Mouse (Mus musculus): ENCODE data around the gene Kmt5c. TPM values are rescaled to one million over a fixed set of nuclear protein-coding genes. Genes with fewer than 3 reads are reported as not detected.

Gene Kmt5c
- total RNA-seq, 2 experiments from 2014 or later, result 33.2 to 39.2 TPM

GRCm38 (mm10) chr7:4744886-4745285 is 5.0 kb downstream of the Kmt5c start:
- DNase-seq (ENCODE audit: low spot score in 2 of 2), result no peak

GRCm38 (mm10) chr7:4746326-4746980 is 6.5 kb downstream of the Kmt5c start:
- DNase-seq (ENCODE audit: low spot score in 2 of 2), result no peak

- no peak for DNase-seq (ENCODE audit: low spot score in 2 of 2)
Observed at GRCm38 (mm10) chr7:4747156-4747899, 7.4 kb downstream of the Kmt5c start.

- no peak for DNase-seq (ENCODE audit: low spot score in 2 of 2)
Observed at GRCm38 (mm10) chr7:4748321-4748720, 8.4 kb downstream of the Kmt5c start.

DNA sequence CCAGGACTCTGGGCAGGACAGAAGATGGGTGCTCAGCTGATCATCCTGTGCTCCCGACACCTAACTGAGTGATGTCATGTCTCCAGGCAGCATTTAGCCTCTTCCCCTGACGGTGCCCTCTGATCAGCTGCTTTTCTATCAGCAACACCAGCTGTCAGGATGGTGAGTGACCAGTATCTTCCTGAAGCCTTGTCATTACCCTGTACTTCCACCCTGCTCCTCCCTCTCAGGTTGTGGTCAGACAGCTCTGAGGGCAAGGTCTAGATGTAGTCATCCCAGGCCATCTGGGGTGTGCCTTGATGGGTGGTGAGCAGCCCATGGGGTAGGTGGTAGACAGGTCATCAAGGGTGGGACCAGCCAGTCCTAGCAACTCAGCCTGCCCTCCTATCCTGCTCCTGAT is 9.3 kb downstream of the Kmt5c start:
- no peak for DNase-seq (ENCODE audit: low spot score in 2 of 2)

- peak in 1 of 2 experiments; percentile 43 for DNase-seq (ENCODE audit: low spot score in 2 of 2)
Observed at GRCm38 (mm10) chr7:4751971-4752820, 12.3 kb downstream of the Kmt5c start.

DNA sequence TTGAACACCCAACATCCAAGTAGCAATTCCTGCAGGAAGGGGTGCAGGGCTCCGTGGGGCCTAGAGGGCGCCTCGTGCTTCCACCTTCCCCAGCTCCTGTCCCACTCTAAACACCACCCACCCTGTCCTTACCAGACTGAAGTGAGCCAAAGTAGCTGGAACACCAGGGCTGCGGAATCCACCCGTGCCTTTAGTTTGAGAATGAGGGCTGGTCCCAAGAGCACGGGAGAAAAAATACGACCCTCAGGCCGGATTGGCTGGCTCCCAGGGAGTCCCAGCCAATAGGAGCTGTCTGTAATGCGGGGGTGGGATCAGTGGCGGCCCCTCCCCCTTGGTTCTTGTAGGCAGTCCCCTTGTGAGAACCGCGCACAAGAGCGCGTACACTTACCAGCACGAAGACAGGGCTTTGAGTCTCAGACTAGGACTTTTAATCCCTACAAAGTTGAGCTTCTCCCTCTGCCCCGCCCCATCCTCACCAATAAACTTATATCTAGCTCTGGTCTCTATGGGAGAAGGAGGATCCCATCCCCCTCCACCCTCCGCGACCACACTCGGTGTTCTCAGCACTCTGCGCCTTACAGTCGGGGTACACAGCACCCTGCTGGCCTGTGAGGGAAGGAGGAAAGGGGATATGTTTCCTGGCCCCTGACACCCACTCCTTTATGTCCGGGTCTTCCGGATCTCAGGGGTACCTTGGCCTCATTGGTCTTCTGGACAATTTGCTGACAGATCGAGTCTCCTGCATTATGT is 13.1 kb downstream of the Kmt5c start, which contains the start of gene Cox6b2:
TSS of gene Cox6b2 (minus strand) at position 274 of the 750 bp plus-strand sequence.
- DNase-seq (ENCODE audit: low spot score in 2 of 2), result peak; percentile 51 to 71

GRCm38 (mm10) chr7:4759670-4760069 is 19.8 kb downstream of the Kmt5c start:
- DNase-seq (ENCODE audit: low spot score in 2 of 2), result no peak

DNA sequence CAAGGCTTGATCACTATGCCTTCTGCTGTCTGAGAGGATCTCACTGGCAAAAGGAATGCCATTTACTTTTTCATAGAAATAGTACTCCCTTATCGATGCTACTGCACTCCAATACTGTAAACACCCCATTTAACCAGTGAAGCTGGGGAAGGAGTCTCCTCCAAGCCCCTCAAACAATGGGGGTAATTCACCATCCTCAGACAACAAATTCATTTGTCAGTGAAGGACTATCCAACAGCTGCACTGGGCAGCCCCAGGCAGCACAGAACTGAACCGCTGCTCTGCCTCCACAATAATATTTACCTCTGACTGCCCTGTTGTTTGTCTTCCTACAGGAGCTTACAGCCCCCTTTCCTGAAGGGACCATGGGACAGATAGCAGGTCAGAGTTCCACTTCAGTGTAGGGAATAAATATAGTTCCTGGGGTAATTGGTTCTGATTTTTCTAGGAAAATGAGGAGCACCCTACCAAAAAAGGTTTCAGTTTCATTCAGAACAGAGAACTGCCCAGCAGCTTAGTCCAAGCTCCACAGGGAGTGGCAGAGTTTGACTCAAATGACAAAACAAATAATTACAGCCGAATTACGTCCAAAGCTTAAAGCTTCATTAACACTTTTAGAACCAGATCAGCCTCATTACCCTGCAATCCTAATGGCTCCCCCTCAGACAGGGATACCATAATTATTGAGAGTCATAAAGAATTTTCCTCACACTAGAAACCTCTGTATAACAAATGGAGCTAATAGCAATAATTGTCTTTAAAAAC is 25.2 kb downstream of the Kmt5c start:
- DNase-seq (ENCODE audit: low spot score in 2 of 2), result no peak

DNA sequence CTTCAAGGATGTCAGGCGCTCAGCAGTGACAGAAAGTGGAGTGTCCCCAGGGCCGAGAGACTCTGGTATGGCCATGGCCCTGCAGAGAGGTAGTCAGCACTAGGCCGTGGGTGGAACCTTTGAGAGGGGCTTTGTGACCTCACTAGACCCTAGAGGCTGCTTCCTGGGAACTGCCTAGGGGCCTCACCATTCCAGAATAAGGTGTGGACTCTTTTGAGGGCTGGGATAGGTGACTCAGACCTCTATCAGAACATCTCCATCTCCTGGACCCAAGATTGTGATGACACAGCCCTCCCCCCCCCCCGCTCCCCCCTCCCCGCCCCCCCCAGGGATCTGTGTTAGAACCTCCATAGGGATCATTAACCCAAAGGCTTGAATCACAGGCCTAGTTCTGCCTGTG is 31.3 kb downstream of the Kmt5c start, which contains the start of gene Fam71e2:
TSS of gene Fam71e2 (minus strand) at position 101 of the 400 bp plus-strand sequence.
- DNase-seq (ENCODE audit: low spot score in 2 of 2), result no peak

GRCm38 (mm10) chr7:4776131-4776530 is 36.2 kb downstream of the Kmt5c start:
- no peak for DNase-seq (ENCODE audit: low spot score in 2 of 2)

GRCm38 (mm10) chr7:4776861-4777830 is 37.2 kb downstream of the Kmt5c start:
- peak in 1 of 2 experiments; percentile 69 for DNase-seq (ENCODE audit: low spot score in 2 of 2)

DNA sequence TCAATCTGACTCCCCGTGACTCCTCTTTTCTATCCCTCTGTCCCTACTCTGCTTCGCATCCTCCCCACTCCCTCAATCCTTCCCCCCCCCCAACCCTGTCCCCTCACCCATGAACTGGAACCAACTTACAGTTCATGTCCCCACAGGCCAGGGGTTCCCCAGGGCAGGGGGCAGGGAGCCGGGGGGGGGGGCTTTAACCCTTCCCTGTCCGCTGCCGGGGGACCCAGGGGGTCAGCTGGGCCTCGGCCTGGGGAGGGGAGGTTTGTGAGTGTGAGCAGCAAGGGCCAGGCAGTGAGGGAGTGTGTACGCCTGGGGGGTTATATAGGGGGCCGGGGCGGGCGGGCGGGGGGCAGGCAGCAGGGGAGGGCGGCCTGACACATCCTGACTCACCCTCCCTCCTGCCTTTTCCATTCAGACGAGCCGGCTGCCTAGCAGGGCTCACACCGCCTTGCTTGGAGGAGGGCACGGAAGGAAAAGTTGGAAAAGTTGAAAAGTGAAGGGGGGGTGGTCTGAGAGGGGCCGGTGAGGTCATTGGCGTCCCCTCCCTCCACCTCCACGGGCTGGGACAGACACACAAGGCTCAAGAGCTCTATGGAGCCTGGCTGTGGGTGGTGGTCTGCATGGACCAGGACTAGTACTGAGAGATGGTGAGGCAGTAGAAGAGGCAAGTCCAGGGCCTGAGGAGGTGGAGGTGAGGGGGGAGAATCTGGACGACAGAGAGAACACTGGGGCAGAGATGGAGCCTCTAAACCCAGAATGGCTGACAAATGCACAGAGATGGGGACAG is 38.1 kb downstream of the Kmt5c start:
- no peak for DNase-seq (ENCODE audit: low spot score in 2 of 2)

- no peak for DNase-seq (ENCODE audit: low spot score in 2 of 2)
Observed at GRCm38 (mm10) chr7:4779921-4780320, 40.0 kb downstream of the Kmt5c start.

DNA sequence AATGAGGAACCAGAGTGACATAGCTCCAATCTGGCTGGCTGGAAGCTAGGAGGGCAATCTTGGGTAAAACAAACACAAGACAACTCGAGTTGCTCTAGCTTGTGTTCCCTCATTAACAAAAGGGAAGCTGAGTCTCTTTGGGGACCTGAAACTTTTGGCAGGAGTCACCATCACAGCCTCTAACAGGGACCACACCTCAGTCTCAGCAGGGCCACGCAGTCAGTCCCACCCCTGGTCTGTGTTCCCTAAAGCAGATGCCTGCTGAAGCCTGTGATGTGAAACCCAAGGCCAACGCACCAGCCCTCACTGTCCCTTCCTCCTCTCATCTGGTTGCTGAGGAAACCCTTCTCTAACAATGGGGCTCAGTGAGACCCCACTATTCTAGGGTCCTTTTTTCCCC is 42.2 kb downstream of the Kmt5c start:
- no peak for DNase-seq (ENCODE audit: low spot score in 2 of 2)

- no peak for DNase-seq (ENCODE audit: low spot score in 2 of 2)
Observed at GRCm38 (mm10) chr7:4782759-4783158, 42.8 kb downstream of the Kmt5c start, which contains the start of the genes Il11 and Tmem190. Gene Il11 (minus strand): TSS chr7:4782859. Gene Tmem190 (plus strand): TSS chr7:4782937.

GRCm38 (mm10) chr7:4783667-4784268 is 43.9 kb downstream of the Kmt5c start:
- DNase-seq (ENCODE audit: low spot score in 2 of 2), result no peak

All from gastrocnemius, postnatal 4 days (tissue).